Mouse (Mus musculus): ENCODE results near the gene Gm8439. TPM values are rescaled to one million over a fixed set of nuclear protein-coding genes. Genes with fewer than 3 reads are reported as not detected.

The Gm8439 gene
- polyA plus RNA-seq (2015; fragmentation: Illumina TruSeq; extraction: RNeasy Lipid Tissue Mini Kit (QIAGEN cat#74804); ENCODE audit: insufficient read depth, low read depth, low replicate concordance), result not detected

GRCm38 (mm10) chr4:120588445-120588844 lies at the start of gene Gm8439:
Gene Gm8439, plus strand, starts transcription at chr4:120588745.

GRCm38 (mm10) chr4:120569486-120570437 lies 18.8 kb upstream of the Gm8439 start, which contains the start of gene Ctps:
Gene Ctps, minus strand, starts transcription at chr4:120570276.

Other genes with a start within 250 kb of the Gm8439 start
- 6.5 TPM for gene Scmh1, start 183.5 kb upstream of the Gm8439 start, polyA plus RNA-seq (2015; fragmentation: Illumina TruSeq; extraction: RNeasy Lipid Tissue Mini Kit (QIAGEN cat#74804); ENCODE audit: insufficient read depth, low read depth, low replicate concordance)
- gene Slfnl1, start 56.5 kb upstream of the Gm8439 start, polyA plus RNA-seq (2015; fragmentation: Illumina TruSeq; extraction: RNeasy Lipid Tissue Mini Kit (QIAGEN cat#74804); ENCODE audit: insufficient read depth, low read depth, low replicate concordance), result not detected
- gene Ctps, start 18.5 kb upstream of the Gm8439 start, polyA plus RNA-seq (2015; fragmentation: Illumina TruSeq; extraction: RNeasy Lipid Tissue Mini Kit (QIAGEN cat#74804); ENCODE audit: insufficient read depth, low read depth, low replicate concordance), result 4.9 TPM
- 4.6 TPM for gene Cited4, start 77.8 kb downstream of the Gm8439 start, polyA plus RNA-seq (2015; fragmentation: Illumina TruSeq; extraction: RNeasy Lipid Tissue Mini Kit (QIAGEN cat#74804); ENCODE audit: insufficient read depth, low read depth, low replicate concordance)
- 1.6 TPM for gene Kcnq4, start 159.9 kb downstream of the Gm8439 start, polyA plus RNA-seq (2015; fragmentation: Illumina TruSeq; extraction: RNeasy Lipid Tissue Mini Kit (QIAGEN cat#74804); ENCODE audit: insufficient read depth, low read depth, low replicate concordance)
- gene Nfyc, start 242.8 kb downstream of the Gm8439 start, polyA plus RNA-seq (2015; fragmentation: Illumina TruSeq; extraction: RNeasy Lipid Tissue Mini Kit (QIAGEN cat#74804); ENCODE audit: insufficient read depth, low read depth, low replicate concordance), result 12.4 TPM

Data from pancreas, adult 10 weeks (tissue).